Mouse (Mus musculus) neural tube, embryonic 14.5 days (tissue): ENCODE data around the gene 4933427I04Rik. TPM values are rescaled to one million over a fixed set of nuclear protein-coding genes. Genes with fewer than 3 reads are reported as not detected.

ENCODE experiments used
- ATAC-seq: fragments of 200-750 bp; cut with Nextera tagmentation; 2 replicates; pipeline ENCODE4 v1.8.0; 2017; ENCODE audit warnings: low read depth, mild to moderate bottlenecking, moderate TSS enrichment, moderate library complexity
- H3K27ac ChIP-seq: fragments of 300-500 bp; sonication (generic); 2 replicates; pipeline ENCODE4 v1.5.1; 2014; ENCODE audit warnings: low read depth, mild to moderate bottlenecking, control low read depth, low read length, moderate library complexity, mixed read lengths
- H3K27me3 ChIP-seq: fragments of 300-500 bp; sonication (generic); 2 replicates; pipeline ENCODE4 v1.6.1; 2014; ENCODE audit warnings: low read length; ENCODE audit not compliant: control insufficient read depth, insufficient read depth
- H3K36me3 ChIP-seq: fragments of 300-500 bp; sonication (generic); 2 replicates; pipeline ENCODE4 v1.6.1; 2014; ENCODE audit warnings: low read length, mixed read lengths; ENCODE audit not compliant: control insufficient read depth, insufficient read depth
- H3K4me1 ChIP-seq: fragments of 300-500 bp; sonication (generic); 2 replicates; pipeline ENCODE4 v1.6.1; 2014; ENCODE audit warnings: low read length; ENCODE audit not compliant: control insufficient read depth, insufficient read depth
- H3K4me2 ChIP-seq: fragments of 300-500 bp; sonication (generic); 2 replicates; pipeline ENCODE4 v1.6.1; 2014; ENCODE audit warnings: mild to moderate bottlenecking, low read depth, low read length, control low read depth
- H3K4me3 ChIP-seq: fragments of 300-500 bp; sonication (generic); 2 replicates; pipeline ENCODE4 v1.5.1; 2014; ENCODE audit warnings: low read depth, low read length, control low read depth, mixed read lengths
- H3K9ac ChIP-seq: fragments of 300-500 bp; sonication (generic); replicated peaks from 2 replicates; pipeline ENCODE4 v1.6.1; 2014; ENCODE audit warnings: low read depth, mild to moderate bottlenecking, control low read depth, low read length, mixed read lengths
- H3K9me3 ChIP-seq: fragments of 300-500 bp; sonication (generic); 2 replicates; pipeline ENCODE4 v1.6.1; 2016; ENCODE audit warnings: low read length; ENCODE audit not compliant: control insufficient read depth
- WGBS: fragments of 180-500 bp; shearing (Covaris S2); extraction: QIAGEN DNeasy Blood & Tissue Kit; methylation state at CpG from one replicate; pipeline ENCODE4 v1.1.7; 2014; 5-methylcytosine and 5-hydroxymethylcytosine counted together
- polyA plus RNA-seq: library from polyadenylated mRNA; unstranded; fragments of >200 nt; fragmentation: Nextera tagmentation; extraction: Ambion mirVana; gene quantifications from 2 replicates; pipeline ENCODE4 v1.2.1, GENCODE M21; 2014

The 4933427I04Rik gene
- polyA plus RNA-seq, 1 experiment from 2014 or later: 0.21 TPM

DNA sequence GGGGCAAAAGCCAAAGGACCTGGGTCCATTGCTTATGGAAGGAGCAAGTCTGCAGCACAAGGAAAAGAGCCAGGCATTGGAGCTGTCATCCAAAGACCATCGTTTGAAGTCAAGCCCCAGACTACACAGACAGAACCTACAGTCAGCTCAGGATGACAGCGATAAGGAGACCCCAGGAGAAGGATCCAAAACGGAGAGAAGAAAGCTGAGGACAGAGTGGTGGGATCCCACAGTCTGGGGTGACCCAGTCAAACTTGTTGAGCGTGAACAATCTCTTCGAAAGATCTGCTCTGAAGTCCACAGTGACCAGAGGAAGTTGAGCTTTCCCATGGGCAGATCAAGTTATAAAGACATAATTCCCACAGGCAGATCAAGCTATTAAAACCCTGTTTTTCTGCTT, 1.1 kb downstream of the 4933427I04Rik start:
- no peak overlapping the region for H3K4me3 ChIP-seq
- no peak for ATAC-seq
- no peak overlapping the region for H3K27ac ChIP-seq
- 82% methylated on average over 5 of the region's 5 CpGs for WGBS
- H3K36me3 ChIP-seq: no peaks in the 10 kb centered on the region
- H3K27me3 ChIP-seq: no peaks in the 10 kb centered on the region
- H3K9ac ChIP-seq: no peak overlapping the region
- H3K4me1 ChIP-seq: no peaks in the 10 kb centered on the region
- H3K9me3 ChIP-seq: no peaks in the 10 kb centered on the region
- H3K4me2 ChIP-seq: no peak overlapping the region

GRCm38 (mm10) chr4:123893726-123894125, 34.2 kb downstream of the 4933427I04Rik start:
- 91% methylated on average over 5 of the region's 5 CpGs for WGBS
- Histone ChIP-seq H3K9ac (no peak overlapping the region), H3K4me1 (no peaks in the 10 kb centered on the region), H3K36me3 (no peaks in the 10 kb centered on the region), H3K27ac (no peak overlapping the region), H3K27me3 (no peaks in the 10 kb centered on the region), H3K4me3 (no peak overlapping the region), H3K9me3 (no peaks in the 10 kb centered on the region), H3K4me2 (no peak overlapping the region)
- no peak for ATAC-seq

GRCm38 (mm10) chr4:123894295-123894694, 34.8 kb downstream of the 4933427I04Rik start:
- 86% methylated on average over 4 of the region's 4 CpGs for WGBS
- no peak for ATAC-seq
- H3K36me3 ChIP-seq: no peaks in the 10 kb centered on the region
- no peak overlapping the region for H3K9ac ChIP-seq
- no peaks in the 10 kb centered on the region for H3K9me3 ChIP-seq
- H3K4me3 ChIP-seq: no peak overlapping the region
- no peaks in the 10 kb centered on the region for H3K4me1 ChIP-seq
- no peak overlapping the region for H3K4me2 ChIP-seq
- H3K27me3 ChIP-seq: no peaks in the 10 kb centered on the region
- no peak overlapping the region for H3K27ac ChIP-seq

DNA sequence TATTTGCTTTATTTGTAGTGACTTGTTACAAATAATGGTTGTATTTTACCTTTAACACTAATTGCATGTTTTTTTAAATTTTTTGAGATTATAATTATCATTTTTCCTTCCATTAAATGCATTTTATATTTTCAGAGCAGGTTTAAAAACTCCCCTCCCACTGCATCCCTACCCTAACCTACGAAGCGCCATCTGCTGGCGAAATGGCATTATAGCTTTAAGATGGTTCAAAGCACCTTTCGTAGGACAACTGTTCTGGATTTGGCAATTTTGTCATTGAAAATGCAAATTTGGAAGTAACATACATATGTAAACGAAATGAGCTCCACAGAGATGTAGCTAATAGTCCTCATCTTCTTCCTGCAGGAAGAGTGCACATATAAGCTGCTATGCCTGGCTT, 39.2 kb downstream of the 4933427I04Rik start:
- 6% methylated on average over 5 of the region's 5 CpGs for WGBS
- no peaks in the 10 kb centered on the region for H3K9me3 ChIP-seq
- ATAC-seq: no peak

DNA sequence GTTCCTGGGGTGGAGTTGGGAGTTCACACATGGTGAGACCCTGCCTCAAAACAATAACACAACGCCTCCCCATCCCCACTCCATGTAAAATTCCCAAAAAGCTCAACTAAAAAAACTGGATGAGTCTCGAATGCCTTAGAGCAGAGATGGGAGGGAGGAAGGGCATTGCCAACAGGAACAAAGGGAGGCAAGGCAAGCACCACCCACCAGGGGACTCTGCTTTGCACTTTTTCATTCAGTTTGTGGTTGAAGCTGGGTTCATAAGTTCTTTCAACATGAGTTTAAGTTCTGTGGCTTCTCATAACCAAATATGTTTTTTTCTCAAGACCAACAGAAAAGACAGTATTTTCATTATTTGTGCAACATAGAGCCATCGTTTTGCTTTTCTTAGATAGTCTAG, 44.0 kb downstream of the 4933427I04Rik start:
- Histone ChIP-seq H3K36me3 (no peaks in the 10 kb centered on the region), H3K9me3 (no peaks in the 10 kb centered on the region), H3K27ac (no peak overlapping the region), H3K4me2 (no peak overlapping the region), H3K4me1 (peaks cover 4% of the 10 kb centered on the region; the same call in 1 of the 2 replicates), H3K4me3 (no peak overlapping the region), H3K9ac (no peak overlapping the region), H3K27me3 (no peaks in the 10 kb centered on the region)
- 75% methylated on average over 3 of the region's 3 CpGs for WGBS
- ATAC-seq: no peak

More for the DNA sequence above, 39.2 kb downstream of the 4933427I04Rik start:
- H3K4me2 ChIP-seq: no peak overlapping the region
- H3K27ac ChIP-seq: no peak overlapping the region
- H3K4me3 ChIP-seq: no peak overlapping the region
- no peak overlapping the region for H3K9ac ChIP-seq
- no peaks in the 10 kb centered on the region for H3K4me1 ChIP-seq
- no peaks in the 10 kb centered on the region for H3K27me3 ChIP-seq
- H3K36me3 ChIP-seq: no peaks in the 10 kb centered on the region

DNA sequence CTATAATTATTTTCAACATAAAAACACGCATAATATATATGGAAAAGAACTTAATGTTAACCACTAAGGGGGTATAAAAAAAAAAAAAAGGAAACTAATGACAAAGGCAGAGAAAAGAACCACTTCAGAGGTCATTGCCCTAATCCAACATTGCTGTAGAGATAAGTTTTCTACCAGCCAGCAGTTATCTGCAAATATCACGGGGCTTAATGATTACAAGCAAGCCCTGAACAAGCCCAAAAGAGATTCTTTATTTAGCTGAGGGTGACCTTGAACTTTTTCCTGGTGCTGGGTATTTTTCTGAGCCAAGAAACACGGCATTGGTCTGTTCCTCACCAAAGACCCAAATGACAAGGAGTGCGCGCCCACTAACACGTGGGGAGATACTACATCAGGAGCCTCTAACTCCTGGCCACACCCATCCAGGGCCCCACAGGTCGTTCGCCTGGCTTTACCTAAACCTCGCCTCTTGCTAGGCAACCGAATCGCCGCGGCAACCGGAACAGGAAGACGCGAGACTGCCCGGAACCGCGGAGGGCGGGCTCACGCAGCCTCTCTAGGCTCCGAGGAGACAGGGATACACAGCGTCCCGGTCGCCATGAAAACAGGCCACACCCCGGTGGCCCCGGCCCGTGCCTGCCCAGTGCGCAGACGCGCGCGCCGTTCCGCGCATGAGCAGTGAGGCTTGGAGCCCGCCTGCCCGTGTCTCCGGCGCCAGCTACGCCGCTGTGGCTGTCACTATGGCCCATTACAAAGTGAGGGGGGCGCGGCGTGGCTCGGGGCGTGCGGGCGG, 45.0 kb downstream of the 4933427I04Rik start, which contains the start of gene Mycbp:
TSS of gene Mycbp (plus strand) at position 500 of the 793 bp plus-strand sequence.
- peaks cover 4% of the 10 kb centered on the region; the same call in 1 of the 2 replicates for H3K4me1 ChIP-seq
- H3K27me3 ChIP-seq: no peaks in the 10 kb centered on the region
- peak; percentile 100 for ATAC-seq
- H3K4me3 ChIP-seq: peak within 1 kb of the TSS; percentile 83
- H3K36me3 ChIP-seq: no peaks in the 10 kb centered on the region
- WGBS: 2% methylated on average over 39 of the region's 49 CpGs
- peak within 1 kb of the TSS; percentile 74 for H3K9ac ChIP-seq
- no peaks in the 10 kb centered on the region for H3K9me3 ChIP-seq
- H3K4me2 ChIP-seq: peak within 1 kb of the TSS; percentile 80
- peak within 1 kb of the TSS; percentile 56 for H3K27ac ChIP-seq

GRCm38 (mm10) chr4:123905126-123905668, 45.7 kb downstream of the 4933427I04Rik start:
- no peaks in the 10 kb centered on the region for H3K27me3 ChIP-seq
- no peaks in the 10 kb centered on the region for H3K9me3 ChIP-seq
- peaks cover 4% of the 10 kb centered on the region; the same call in 1 of the 2 replicates for H3K4me1 ChIP-seq
- H3K4me2 ChIP-seq: peak overlapping the region; percentile 80
- H3K27ac ChIP-seq: peak overlapping the region; percentile 56
- no peaks in the 10 kb centered on the region for H3K36me3 ChIP-seq
- peak overlapping the region; percentile 83 for H3K4me3 ChIP-seq
- peak overlapping the region; percentile 74 for H3K9ac ChIP-seq
- no peak; the same call in none of the 2 replicates for ATAC-seq
- WGBS: under 1% methylated on average over 52 of the region's 53 CpGs

DNA sequence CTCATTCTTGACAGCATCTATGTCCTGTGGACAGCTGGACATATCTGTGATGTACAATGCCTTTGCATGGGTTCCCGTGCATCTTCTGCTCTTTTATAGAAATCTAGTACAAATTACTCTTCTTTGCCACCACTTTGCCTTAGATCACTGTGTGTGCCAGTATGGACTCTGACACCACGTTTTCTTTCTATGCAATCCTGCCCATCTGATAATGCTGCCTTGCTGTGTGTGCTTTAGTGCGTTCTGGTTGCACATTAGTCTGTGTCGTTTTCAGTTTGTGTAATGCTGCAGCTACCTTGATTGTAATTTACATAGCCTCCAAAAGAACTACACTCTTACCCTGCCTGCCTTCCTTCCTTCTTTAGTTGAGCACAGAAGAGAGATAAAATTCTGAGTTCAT, 52.0 kb downstream of the 4933427I04Rik start:
- Histone ChIP-seq H3K4me3 (no peak overlapping the region), H3K4me1 (peaks cover 9% of the 10 kb centered on the region), H3K27me3 (no peaks in the 10 kb centered on the region), H3K9ac (no peak overlapping the region), H3K27ac (no peak overlapping the region), H3K4me2 (no peak overlapping the region), H3K36me3 (peaks cover 4% of the 10 kb centered on the region; the same call in 1 of the 2 replicates), H3K9me3 (no peaks in the 10 kb centered on the region)
- no peak for ATAC-seq
- 94% methylated on average over 4 of the region's 4 CpGs for WGBS

GRCm38 (mm10) chr4:123912431-123912830, 53.0 kb downstream of the 4933427I04Rik start:
- H3K9me3 ChIP-seq: no peaks in the 10 kb centered on the region
- ATAC-seq: no peak
- no peak overlapping the region for H3K4me2 ChIP-seq
- no peak overlapping the region for H3K27ac ChIP-seq
- 74% methylated on average over 2 of the region's 2 CpGs for WGBS
- no peak overlapping the region for H3K4me3 ChIP-seq
- H3K4me1 ChIP-seq: peaks cover 9% of the 10 kb centered on the region
- H3K27me3 ChIP-seq: peaks cover under 1% of the 10 kb centered on the region; the same call in 1 of the 2 replicates
- peaks cover 4% of the 10 kb centered on the region; the same call in 1 of the 2 replicates for H3K36me3 ChIP-seq
- H3K9ac ChIP-seq: no peak overlapping the region
